Mouse (Mus musculus): ENCODE measurements around the gene Alg9. TPM values are rescaled to one million over a fixed set of nuclear protein-coding genes. Genes with fewer than 3 reads are reported as not detected.

The Alg9 gene
- polyA plus RNA-seq, 1 experiment, result 22.8 TPM

- Histone ChIP-seq H3K4me3 (ENCODE audit: insufficient read depth, low read length) (no peak overlapping the region), H3K27ac (ENCODE audit: insufficient read depth, low read length) (no peak overlapping the region), H3K4me1 (ENCODE audit: control insufficient read depth, insufficient read depth, low read length) (no peaks in the 10 kb centered on the region; the same call in 1 of the 2 replicates)
- TF ChIP-seq CTCF (IDR thresholded peaks at IDR 0.05; ENCODE audit: borderline replicate concordance, insufficient read depth, low read length) (no peak), POLR2A (IDR thresholded peaks at IDR 0.05; ENCODE audit: low read depth, low read length) (no peak)
Measured at GRCm38 (mm10) chr9:50740867-50741784, 33.7 kb upstream of the Alg9 start.

DNA sequence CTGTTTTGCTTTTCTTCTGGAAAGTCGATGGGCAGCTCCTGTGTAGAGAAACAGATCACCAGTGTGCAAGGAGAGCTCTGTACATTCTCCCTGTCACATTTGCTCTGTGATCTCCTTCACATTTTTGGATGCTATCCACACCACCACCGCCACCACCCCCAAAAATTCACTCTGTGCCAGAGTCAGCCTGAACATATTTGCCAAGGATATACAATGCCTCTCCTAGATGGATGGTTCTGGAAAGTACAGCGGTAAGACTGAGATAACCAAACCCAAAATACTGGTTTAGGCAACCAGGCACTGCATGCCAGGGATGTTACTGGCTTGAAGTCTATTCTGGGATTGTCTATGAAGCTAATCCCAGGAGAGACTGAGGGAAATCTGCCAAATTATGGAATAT is 32.6 kb upstream of the Alg9 start:
- TF ChIP-seq CTCF (IDR thresholded peaks at IDR 0.05; ENCODE audit: borderline replicate concordance, insufficient read depth, low read length) (no peak), POLR2A (IDR thresholded peaks at IDR 0.05; ENCODE audit: low read depth, low read length) (no peak)
- Histone ChIP-seq H3K4me3 (ENCODE audit: insufficient read depth, low read length) (no peak overlapping the region), H3K4me1 (ENCODE audit: control insufficient read depth, insufficient read depth, low read length) (no peaks in the 10 kb centered on the region; the same call in 1 of the 2 replicates), H3K27ac (ENCODE audit: insufficient read depth, low read length) (no peak overlapping the region)

- H3K27ac ChIP-seq (ENCODE audit: insufficient read depth, low read length), result no peak overlapping the region
- H3K4me1 ChIP-seq (ENCODE audit: control insufficient read depth, insufficient read depth, low read length), result no peaks in the 10 kb centered on the region; the same call in 1 of the 2 replicates
- TF ChIP-seq POLR2A (IDR thresholded peaks at IDR 0.05; ENCODE audit: low read depth, low read length) (no peak), CTCF (IDR thresholded peaks at IDR 0.05; ENCODE audit: borderline replicate concordance, insufficient read depth, low read length) (no peak)
- H3K4me3 ChIP-seq (ENCODE audit: insufficient read depth, low read length), result no peak overlapping the region
Measured at GRCm38 (mm10) chr9:50742744-50743143, 32.1 kb upstream of the Alg9 start.

GRCm38 (mm10) chr9:50745806-50746205 is 29.0 kb upstream of the Alg9 start:
- H3K27ac ChIP-seq (ENCODE audit: insufficient read depth, low read length), result no peak overlapping the region
- H3K4me1 ChIP-seq (ENCODE audit: control insufficient read depth, insufficient read depth, low read length), result peaks cover 4% of the 10 kb centered on the region; the same call in 1 of the 2 replicates
- H3K4me3 ChIP-seq (ENCODE audit: insufficient read depth, low read length), result peak overlapping the region; percentile 36
- TF ChIP-seq POLR2A (IDR thresholded peaks at IDR 0.05; ENCODE audit: low read depth, low read length), result no peak

DNA sequence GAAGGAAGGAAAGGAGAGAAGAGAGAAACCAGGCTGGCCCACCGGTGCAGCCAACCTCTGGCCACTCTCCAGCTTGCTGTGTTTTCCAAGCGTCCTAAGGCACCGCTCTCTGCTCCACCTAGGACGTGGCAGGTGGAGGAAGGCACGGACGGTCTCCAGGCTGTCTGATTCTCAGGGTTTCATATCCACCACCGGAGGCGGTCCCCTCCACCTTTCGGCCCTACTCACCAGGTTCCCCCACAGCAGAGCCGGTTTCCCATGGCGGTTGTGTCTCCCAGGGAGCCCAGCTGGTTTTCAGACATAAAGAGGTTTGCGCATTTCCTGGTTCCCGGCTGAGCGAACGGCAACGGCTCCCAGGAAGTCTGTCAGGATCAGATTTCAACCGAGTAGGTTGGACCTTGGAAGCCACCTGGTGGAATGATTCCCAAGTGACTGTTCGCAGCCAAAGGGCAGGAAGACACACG is 28.6 kb upstream of the Alg9 start, which contains the start of gene 2310030G06Rik:
Gene 2310030G06Rik, minus strand, starts transcription at position 323 of the 464 bp plus-strand sequence.
- Histone ChIP-seq H3K4me1 (ENCODE audit: control insufficient read depth, insufficient read depth, low read length) (peaks cover 4% of the 10 kb centered on the region; the same call in 1 of the 2 replicates), H3K4me3 (ENCODE audit: insufficient read depth, low read length) (peak within 1 kb of the TSS; percentile 36), H3K27ac (ENCODE audit: insufficient read depth, low read length) (no peak within 1 kb of the TSS)
- TF ChIP-seq CTCF (IDR thresholded peaks at IDR 0.05; ENCODE audit: borderline replicate concordance, insufficient read depth, low read length), result no peak
- 0 out of 2 replicates have a peak, but pooled peaks have one; percentile 29 for TF ChIP-seq POLR2A (IDR thresholded peaks at IDR 0.05; ENCODE audit: low read depth, low read length)

DNA sequence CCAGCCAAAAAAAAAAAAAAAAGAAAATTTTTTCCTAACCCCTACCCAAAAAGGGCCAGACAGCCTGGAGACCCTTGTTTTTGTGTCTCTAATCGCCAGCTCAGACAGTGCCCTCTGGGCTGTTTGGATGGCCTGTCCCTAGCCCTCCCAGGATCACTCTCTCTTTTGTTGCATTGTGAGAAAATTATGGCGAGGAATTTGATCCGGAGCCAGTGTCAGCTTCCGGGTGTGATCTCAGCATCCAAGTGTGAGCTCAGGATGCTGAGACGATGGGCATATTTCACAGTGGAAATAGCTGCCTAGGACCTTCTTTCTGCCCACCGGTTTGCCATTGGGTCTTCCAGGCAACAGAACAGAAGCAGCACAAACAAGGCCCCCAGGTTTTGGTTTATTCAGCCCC is 24.1 kb upstream of the Alg9 start:
- Histone ChIP-seq H3K4me3 (ENCODE audit: insufficient read depth, low read length) (no peak overlapping the region), H3K4me1 (ENCODE audit: control insufficient read depth, insufficient read depth, low read length) (peaks cover 10% of the 10 kb centered on the region), H3K27ac (ENCODE audit: insufficient read depth, low read length) (no peak overlapping the region)
- TF ChIP-seq POLR2A (IDR thresholded peaks at IDR 0.05; ENCODE audit: low read depth, low read length) (no peak), CTCF (IDR thresholded peaks at IDR 0.05; ENCODE audit: borderline replicate concordance, insufficient read depth, low read length) (no peak)

GRCm38 (mm10) chr9:50751323-50751722 is 23.5 kb upstream of the Alg9 start, which contains the start of gene Cryab:
TSS of gene Cryab (plus strand) at chr9:50751325.
- peak within 1 kb of the TSS; percentile 90 for H3K27ac ChIP-seq (ENCODE audit: insufficient read depth, low read length)
- H3K4me3 ChIP-seq (ENCODE audit: insufficient read depth, low read length), result no peak within 1 kb of the TSS
- peaks cover 12% of the 10 kb centered on the region for H3K4me1 ChIP-seq (ENCODE audit: control insufficient read depth, insufficient read depth, low read length)
- TF ChIP-seq POLR2A (IDR thresholded peaks at IDR 0.05; ENCODE audit: low read depth, low read length) (no peak), CTCF (IDR thresholded peaks at IDR 0.05; ENCODE audit: borderline replicate concordance, insufficient read depth, low read length) (no peak)

DNA sequence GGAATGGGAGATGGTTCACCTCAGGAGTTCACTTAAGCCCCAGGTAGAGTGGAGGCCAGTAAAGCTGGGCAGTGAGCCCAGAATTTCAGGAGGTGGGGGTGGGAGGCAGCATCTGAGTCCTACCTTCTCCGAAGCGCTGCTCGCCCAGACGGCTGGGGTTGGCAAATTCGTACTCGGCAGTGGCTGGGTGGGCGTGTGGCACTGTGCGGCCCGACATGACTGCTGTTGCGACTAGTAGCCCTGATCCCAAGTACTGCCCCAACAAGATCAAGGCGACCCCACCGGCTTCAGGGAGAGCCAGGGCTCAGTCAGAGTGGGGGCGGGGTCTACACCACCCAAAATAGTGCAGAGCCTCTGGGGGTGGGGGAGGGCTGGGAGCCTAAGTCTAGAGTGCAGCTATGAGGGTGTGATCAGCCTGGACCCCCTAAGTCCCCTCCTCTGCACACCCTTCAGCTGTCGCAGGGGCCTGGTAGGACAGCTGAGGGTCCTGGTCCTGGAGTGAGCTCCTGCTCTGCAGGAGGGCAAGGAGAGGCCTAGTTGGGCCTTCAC is 22.7 kb upstream of the Alg9 start, which contains the start of gene Hspb2:
Gene Hspb2, minus strand, starts transcription at position 301 of the 549 bp plus-strand sequence.
- Histone ChIP-seq H3K27ac (ENCODE audit: insufficient read depth, low read length) (peak within 1 kb of the TSS; percentile 90), H3K4me1 (ENCODE audit: control insufficient read depth, insufficient read depth, low read length) (peaks cover 12% of the 10 kb centered on the region), H3K4me3 (ENCODE audit: insufficient read depth, low read length) (peak within 1 kb of the TSS; percentile 43)
- TF ChIP-seq CTCF (IDR thresholded peaks at IDR 0.05; ENCODE audit: borderline replicate concordance, insufficient read depth, low read length) (no peak), POLR2A (IDR thresholded peaks at IDR 0.05; ENCODE audit: low read depth, low read length) (no peak)

- Histone ChIP-seq H3K4me1 (ENCODE audit: control insufficient read depth, insufficient read depth, low read length) (peaks cover 12% of the 10 kb centered on the region), H3K4me3 (ENCODE audit: insufficient read depth, low read length) (peak overlapping the region; percentile 43), H3K27ac (ENCODE audit: insufficient read depth, low read length) (peak overlapping the region; percentile 90)
- TF ChIP-seq POLR2A (IDR thresholded peaks at IDR 0.05; ENCODE audit: low read depth, low read length) (peak; percentile 77), CTCF (IDR thresholded peaks at IDR 0.05; ENCODE audit: borderline replicate concordance, insufficient read depth, low read length) (no peak)
Measured at GRCm38 (mm10) chr9:50752784-50753615, 21.8 kb upstream of the Alg9 start.

Data from embryonic fibroblast, embryonic 13.5 days (primary cell).